Mouse (Mus musculus) cerebellum, adult 9-11 months (tissue): ENCODE data around the gene C7.

Source experiments
- DNase-seq: peaks from one replicate; pipeline ENCODE4 v3.0.0; 2022

The C7 gene

DNA sequence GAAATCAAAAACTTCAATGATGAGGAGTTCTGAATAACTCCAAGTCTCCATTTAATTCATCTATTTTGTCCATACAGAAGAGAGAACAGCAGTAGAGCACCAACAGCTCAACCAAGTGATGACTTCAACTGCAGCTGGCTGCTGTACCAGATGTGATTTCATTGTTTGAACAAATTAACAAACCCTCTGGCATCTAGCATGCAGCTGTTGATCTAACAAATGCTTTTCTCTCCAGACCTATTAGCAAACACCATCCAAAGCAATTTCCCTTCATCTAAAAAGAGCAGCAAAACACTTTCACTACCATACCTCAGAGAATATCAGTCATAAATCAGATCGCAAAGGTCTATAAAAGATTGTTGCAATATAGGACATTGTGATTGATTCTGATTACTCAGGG lies 90.2 kb downstream of the C7 start:
- DNase-seq = no peak
